Comparison of ENCODE assay signal across 13 mouse cellular contexts in the genomic region with DNA sequence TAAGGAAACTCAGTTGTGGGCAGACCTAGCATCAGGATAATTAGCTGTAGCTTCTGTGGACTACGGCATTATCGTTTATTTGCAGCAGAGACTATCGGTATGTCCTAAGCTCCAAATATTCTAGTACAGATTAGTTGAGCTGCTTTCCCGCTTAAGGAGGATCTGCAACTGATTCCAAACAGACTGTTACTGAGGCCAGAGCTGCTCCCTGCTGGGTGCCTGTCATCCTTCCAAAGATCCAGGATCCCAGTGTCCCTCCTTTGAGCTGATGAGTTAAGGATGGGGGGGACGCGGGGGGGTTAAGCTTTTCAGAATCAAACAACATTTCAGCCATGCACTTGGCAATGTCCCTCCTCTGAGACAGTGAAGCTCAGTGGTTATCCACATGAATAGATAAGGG. TPM values are rescaled to one million over a fixed set of nuclear protein-coding genes. Genes with fewer than 3 reads are reported as not detected.
DNase-seq lines count a peak whose midpoint lies in the region.
"Had no signal": no experiment of that assay in that cellular context is flagged by ENCODE, and none has a peak within 500 bp of the region (broad histone marks: within the 10 kb centered on the region; RNA-seq: fewer than 3 reads in every experiment).

No protein-coding gene starts in this region.

- DNase-seq in left cerebral cortex, postnatal 4 days, result peak; percentile 74
- no peak for DNase-seq in left cerebral cortex, adult 9 months (ENCODE audit: low spot score in 2 of 2)
- DNase-seq in cerebellum, adult 11 months, result peak; percentile 79
- peak; percentile 88 for DNase-seq in cerebellum, adult 9-10 months
- peak; percentile 81 to 87 for DNase-seq in cerebellum, postnatal 36 days
- no peak for DNase-seq in gastrocnemius, postnatal 4 days (ENCODE audit: low spot score in 2 of 2)
- no peak for DNase-seq in lung, postnatal 4 days
- DNase-seq: adrenal gland, postnatal 10 days; kidney, adult 11 months; kidney, postnatal 36 days; liver, postnatal 0 days; lung, postnatal 36 days; thymus, adult 2 months had no signal

- intact Hi-C loops in left cerebral cortex, postnatal 4 days (cut with DNase I), result no loop called here

RNA-seq across cellular contexts. Expression of a gene that starts 20.8 kb away (rescaled TPM):
- total RNA-seq in left cerebral cortex, postnatal 4 days (2021), result 100 to 1,000 TPM; 124 to 135 TPM
- 10 to 100 TPM; 81.9 to 92.2 TPM for total RNA-seq in gastrocnemius, postnatal 4 days (2021)

Comparison
In these comparisons a context has a peak if more than half of its experiments do, and no peak if none do; other contexts are left out.
1. DNase-seq: peak in left cerebral cortex, postnatal 4 days (single experiment), cerebellum, adult 11 months (single experiment), cerebellum, adult 9-10 months (single experiment) and cerebellum, postnatal 36 days (2 of 2); none in left cerebral cortex, adult 9 months (0 of 2), gastrocnemius, postnatal 4 days (0 of 2) and lung, postnatal 4 days (0 of 2).